Mouse (Mus musculus) stomach, postnatal 0 days (tissue): ENCODE results near the gene Serpinh1. TPM values are rescaled to one million over a fixed set of nuclear protein-coding genes. Genes with fewer than 3 reads are reported as not detected.

Experiments
- ATAC-seq: fragments of 200-750 bp; cut with Nextera tagmentation; 2 replicates; pipeline ENCODE4 v1.8.0; 2017; ENCODE audit not compliant: low FRiP score, low TSS enrichment
- DNase-seq: peaks from one replicate; pipeline ENCODE4 v3.0.0-alpha.2; 2016; ENCODE audit warnings: low spot score
- H3K27ac ChIP-seq: fragments of 300-500 bp; sonication (generic); replicated peaks from 2 replicates; pipeline ENCODE4 v1.5.1; 2014; ENCODE audit warnings: mild to moderate bottlenecking, control low read depth
- H3K27me3 ChIP-seq: fragments of 300-500 bp; sonication (generic); 2 replicates; pipeline ENCODE4 v1.6.1; 2014; ENCODE audit warnings: low read length; ENCODE audit not compliant: control insufficient read depth, insufficient read depth
- H3K36me3 ChIP-seq: fragments of 300-500 bp; sonication (generic); 2 replicates; pipeline ENCODE4 v1.6.1; 2014; ENCODE audit warnings: low read length, mixed read lengths; ENCODE audit not compliant: control insufficient read depth, insufficient read depth
- H3K4me1 ChIP-seq: fragments of 300-500 bp; sonication (generic); replicated peaks from 2 replicates; pipeline ENCODE4 v1.6.1; 2014; ENCODE audit warnings: antibody characterized with exemption; ENCODE audit not compliant: control insufficient read depth, insufficient read depth
- H3K4me2 ChIP-seq: fragments of 300-500 bp; sonication (generic); replicated peaks from 2 replicates; pipeline ENCODE4 v1.6.1; 2014; ENCODE audit warnings: low read depth, mild to moderate bottlenecking, control low read depth, moderate library complexity
- H3K4me3 ChIP-seq: fragments of 300-500 bp; sonication (generic); 2 replicates; pipeline ENCODE4 v1.5.1; 2014; ENCODE audit warnings: low read depth, low read length, control low read depth
- H3K9ac ChIP-seq: fragments of 300-500 bp; sonication (generic); 2 replicates; pipeline ENCODE4 v1.6.1; 2014; ENCODE audit warnings: mild to moderate bottlenecking, low read length, control low read depth, mixed read lengths
- H3K9me3 ChIP-seq: fragments of 300-500 bp; sonication (generic); 2 replicates; pipeline ENCODE4 v1.6.1; 2016; ENCODE audit warnings: low read length; ENCODE audit not compliant: control insufficient read depth
- CTCF ChIP-seq: IDR thresholded peaks from 2 replicates; pipeline ENCODE4 v1.5.1; 2016; ENCODE audit warnings: antibody characterized with exemption, low read depth, mild to moderate bottlenecking, moderate library complexity
- EP300 ChIP-seq: optimal IDR thresholded peaks from 2 replicates; pipeline ENCODE3; 2016; ENCODE audit warnings: antibody characterized with exemption
- WGBS: fragments of 180-500 bp; shearing (Covaris S2); extraction: QIAGEN DNeasy Blood & Tissue Kit; methylation state at CpG from one replicate; pipeline ENCODE4 v1.1.7; 2014; 5-methylcytosine and 5-hydroxymethylcytosine counted together
- polyA plus RNA-seq: library from polyadenylated mRNA; unstranded; fragments of >200 nt; fragmentation: Nextera tagmentation; extraction: Ambion mirVana; gene quantifications from 2 replicates; pipeline ENCODE4 v1.2.1, GENCODE M21; 2015

Gene Serpinh1
- polyA plus RNA-seq, 1 experiment from 2014 or later = 433 TPM

GRCm38 (mm10) chr7:99311433-99311832 lies 41.6 kb downstream of the Serpinh1 start:
- Histone ChIP-seq H3K36me3 (no peaks in the 10 kb centered on the region), H3K27ac (no peak overlapping the region), H3K27me3 (no peaks in the 10 kb centered on the region), H3K9me3 (no peaks in the 10 kb centered on the region), H3K4me1 (no peaks in the 10 kb centered on the region; the same call in 1 of the 2 replicates), H3K4me3 (no peak overlapping the region), H3K9ac (no peak overlapping the region), H3K4me2 (no peak overlapping the region)
- no peak for ATAC-seq
- no peak for DNase-seq
- TF ChIP-seq EP300 (no peak), CTCF (no peak)
- 46% methylated on average over 7 of the region's 7 CpGs for WGBS

GRCm38 (mm10) chr7:99306640-99307039 lies 46.4 kb downstream of the Serpinh1 start:
- Histone ChIP-seq H3K4me3 (no peak overlapping the region), H3K36me3 (no peaks in the 10 kb centered on the region), H3K4me1 (0 out of 2 replicates have a peak, but pooled peaks cover 2% of the 10 kb centered on the region), H3K9ac (no peak overlapping the region), H3K27me3 (no peaks in the 10 kb centered on the region), H3K27ac (0 out of 2 replicates have a peak overlapping the region, but pooled peaks have one; percentile 13), H3K9me3 (no peaks in the 10 kb centered on the region), H3K4me2 (no peak overlapping the region)
- TF ChIP-seq EP300 = no peak
- no peak for TF ChIP-seq CTCF
- no peak for ATAC-seq
- no peak for DNase-seq
- 59% methylated on average over 3 of the region's 3 CpGs for WGBS

GRCm38 (mm10) chr7:99305688-99306087 lies 47.4 kb downstream of the Serpinh1 start:
- DNase-seq = no peak
- ATAC-seq = no peak
- Histone ChIP-seq H3K9ac (no peak overlapping the region), H3K9me3 (no peaks in the 10 kb centered on the region), H3K4me1 (0 out of 2 replicates have a peak, but pooled peaks cover 2% of the 10 kb centered on the region), H3K27ac (no peak overlapping the region), H3K4me3 (no peak overlapping the region), H3K27me3 (no peaks in the 10 kb centered on the region), H3K36me3 (no peaks in the 10 kb centered on the region), H3K4me2 (no peak overlapping the region)
- TF ChIP-seq EP300 = no peak
- no peak for TF ChIP-seq CTCF
- WGBS = 63% methylated on average over 4 of the region's 4 CpGs

- 0 out of 2 replicates have a peak, but pooled peaks cover 2% of the 10 kb centered on the region for H3K4me1 ChIP-seq
- no peaks in the 10 kb centered on the region for H3K9me3 ChIP-seq
- WGBS = 43% methylated on average over 5 of the region's 5 CpGs
- H3K4me2 ChIP-seq = no peak overlapping the region
- H3K27ac ChIP-seq = no peak overlapping the region
- H3K27me3 ChIP-seq = no peaks in the 10 kb centered on the region
- peak; percentile 84 for ATAC-seq
- no peaks in the 10 kb centered on the region for H3K36me3 ChIP-seq
- DNase-seq = peak; percentile 45
- TF ChIP-seq EP300 (no peak), CTCF (no peak)
- no peak overlapping the region for H3K4me3 ChIP-seq
- no peak overlapping the region for H3K9ac ChIP-seq
Observed at GRCm38 (mm10) chr7:99304949-99305372, 48.1 kb downstream of the Serpinh1 start.

GRCm38 (mm10) chr7:99304029-99304428 lies 49.0 kb downstream of the Serpinh1 start:
- no peak overlapping the region for H3K27ac ChIP-seq
- no peak overlapping the region for H3K9ac ChIP-seq
- 0 out of 2 replicates have a peak, but pooled peaks cover 2% of the 10 kb centered on the region for H3K4me1 ChIP-seq
- DNase-seq (no peak), ATAC-seq (no peak)
- H3K4me2 ChIP-seq = no peak overlapping the region
- no peaks in the 10 kb centered on the region for H3K36me3 ChIP-seq
- 74% methylated on average over 6 of the region's 6 CpGs for WGBS
- H3K27me3 ChIP-seq = no peaks in the 10 kb centered on the region
- TF ChIP-seq CTCF = no peak
- no peak for TF ChIP-seq EP300
- no peaks in the 10 kb centered on the region for H3K9me3 ChIP-seq
- H3K4me3 ChIP-seq = no peak overlapping the region

- Histone ChIP-seq H3K4me1 (0 out of 2 replicates have a peak, but pooled peaks cover 2% of the 10 kb centered on the region), H3K27ac (no peak overlapping the region), H3K36me3 (no peaks in the 10 kb centered on the region), H3K27me3 (no peaks in the 10 kb centered on the region), H3K4me2 (no peak overlapping the region), H3K4me3 (no peak overlapping the region), H3K9me3 (no peaks in the 10 kb centered on the region), H3K9ac (no peak overlapping the region)
- 39% methylated on average over 3 of the region's 3 CpGs for WGBS
- TF ChIP-seq EP300 (no peak), CTCF (no peak)
- DNase-seq (no peak), ATAC-seq (no peak)
Observed at GRCm38 (mm10) chr7:99300650-99301175, 52.3 kb downstream of the Serpinh1 start.

Other genes starting within 250 kb of the Serpinh1 start
- 9.8 and 10.7 TPM in 2 replicates for gene Uvrag, start 212.1 kb downstream of the Serpinh1 start, polyA plus RNA-seq
- 307 and 320 TPM in 2 replicates for gene Dgat2, start 170.5 kb downstream of the Serpinh1 start, polyA plus RNA-seq
- 8.7 and 9.4 TPM in 2 replicates for gene Mogat2, start 114.6 kb downstream of the Serpinh1 start, polyA plus RNA-seq
- gene Map6, start 85.8 kb downstream of the Serpinh1 start, polyA plus RNA-seq = 8.7 and 9.1 TPM in 2 replicates
- gene Gdpd5, start 28.2 kb upstream of the Serpinh1 start, polyA plus RNA-seq = 8.1 and 9.1 TPM in 2 replicates
- gene Klhl35, start 112.8 kb upstream of the Serpinh1 start, polyA plus RNA-seq = 0.97 and 1.3 TPM in 2 replicates
- 688 and 733 TPM in 2 replicates for gene Rps3, start 130.5 kb upstream of the Serpinh1 start, polyA plus RNA-seq
- 3.6 and 4.4 TPM in 2 replicates for gene Arrb1, start 182.2 kb upstream of the Serpinh1 start, polyA plus RNA-seq